Mouse (Mus musculus): Measurements from ENCODE around the gene Eml4.

GRCm38 (mm10) chr17:83449583-83449982 lies 98.9 kb downstream of the Eml4 start:
- TF ChIP-seq FLI1 (IDR thresholded peaks at IDR 0.05; ENCODE audit: low read length) = no peak
- no peak for TF ChIP-seq GATA1 (IDR thresholded peaks at IDR 0.05; ENCODE audit: borderline replicate concordance, low read length)

Measured in megakaryocyte, embryonic 14.5 days (primary cell).